Mouse (Mus musculus) left cerebral cortex, adult 8-10 months (tissue): ENCODE measurements at regions not wholly inside any gene's neighbourhood (a gene's known extent, or its start where the extent isn't known, plus 50 kb on each side); places are given as distances from the start of the nearest gene placed in this dataset.

ENCODE experiments used
- DNase-seq, 2 experiments: peaks; one replicate each; pipeline ENCODE4 v3.0.0; 2022; ENCODE audit warnings: low spot score in 2 of 2

GRCm38 (mm10) chr5:53329591-53329990 is 62.7 kb downstream of the Smim20 start:
- no peak for DNase-seq

GRCm38 (mm10) chr5:53336704-53337103 is 69.8 kb downstream of the Smim20 start:
- DNase-seq: no peak

DNA sequence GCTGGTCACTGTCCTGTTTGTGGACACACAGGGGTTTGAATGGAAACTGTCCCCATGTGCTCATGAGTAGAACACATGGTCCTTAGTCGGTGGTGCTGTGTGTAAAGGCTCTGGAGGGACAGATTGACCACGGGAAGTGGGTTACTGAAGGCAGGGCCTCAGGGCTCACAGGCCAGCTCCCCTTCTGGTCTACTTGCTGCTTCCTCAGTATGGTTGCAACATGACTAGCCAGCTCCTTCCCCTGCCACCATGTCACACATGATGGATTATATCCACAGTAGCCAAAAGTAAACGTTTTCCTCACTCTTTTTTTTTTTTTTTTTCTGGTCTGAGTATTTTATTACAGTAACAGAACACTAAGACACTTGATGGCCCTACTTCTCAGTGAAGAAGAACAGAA is 70.9 kb downstream of the Smim20 start:
- DNase-seq: no peak

DNA sequence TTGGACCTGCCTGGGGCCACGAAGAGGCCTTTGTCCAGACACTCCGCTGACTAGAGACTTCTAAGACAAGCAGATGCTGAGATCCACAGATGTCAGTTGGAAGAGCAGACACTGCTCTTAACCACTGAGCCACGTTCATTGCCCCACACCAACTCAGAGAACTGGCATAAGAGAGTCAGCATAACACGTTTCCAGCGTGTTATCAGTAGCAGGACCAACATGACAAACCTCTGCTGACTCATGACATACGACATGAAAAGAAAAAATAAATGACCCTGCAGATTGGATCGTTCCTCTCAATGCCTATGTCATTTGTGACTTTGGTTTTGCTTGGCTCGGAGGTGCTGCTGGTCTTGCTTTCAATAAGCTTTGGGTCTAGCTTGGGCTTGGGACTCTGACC is 78.3 kb downstream of the Smim20 start:
- DNase-seq: no peak

- no peak for DNase-seq
Observed at GRCm38 (mm10) chr5:53346028-53346427, 79.1 kb downstream of the Smim20 start.

DNA sequence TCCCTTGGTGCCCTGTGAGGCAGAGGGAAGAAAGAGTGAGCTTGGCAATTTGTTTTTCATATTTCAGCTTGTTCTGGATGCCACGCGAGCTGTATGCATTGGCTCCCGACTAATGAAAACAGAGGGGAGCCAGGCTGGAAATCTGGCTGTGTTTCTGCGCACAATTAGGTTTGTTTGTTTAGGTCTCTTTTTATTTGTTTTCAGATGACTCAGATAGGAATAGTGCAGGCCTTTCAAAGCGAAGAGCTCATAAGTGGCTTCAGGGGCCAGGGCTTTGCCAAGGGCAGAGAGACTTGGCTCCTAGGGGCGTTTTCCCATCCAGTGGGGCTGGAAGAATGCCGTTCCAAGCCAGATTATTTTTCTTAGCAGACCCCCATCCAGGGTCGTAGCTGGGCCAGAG is 79.9 kb downstream of the Smim20 start:
- DNase-seq: no peak

DNA sequence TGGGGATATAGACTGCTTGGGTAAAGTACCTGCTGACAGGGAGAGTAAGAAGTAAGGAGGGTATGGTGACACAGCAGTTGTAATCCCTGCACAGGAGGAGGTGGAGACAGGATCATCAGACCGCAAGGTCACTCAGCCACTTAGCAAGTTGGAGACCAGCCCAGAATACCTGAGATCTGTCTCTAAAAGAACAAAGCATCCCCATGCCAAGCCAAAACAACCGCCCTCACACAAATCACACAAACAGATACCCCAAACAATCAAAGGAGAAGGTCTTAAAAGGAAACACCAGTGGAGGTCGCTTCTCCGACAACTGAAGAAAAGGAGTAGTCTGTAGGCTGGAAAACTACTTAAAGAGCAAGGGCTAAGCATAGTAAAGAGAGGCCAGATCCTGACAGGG is 86.0 kb downstream of the Smim20 start:
- DNase-seq: no peak

GRCm38 (mm10) chr5:53354296-53354695 is 87.4 kb downstream of the Smim20 start:
- no peak for DNase-seq

- peak; percentile 44 to 77 for DNase-seq
Observed at GRCm38 (mm10) chr5:53355069-53355468, 88.2 kb downstream of the Smim20 start.

GRCm38 (mm10) chr5:53357086-53357608 is 90.3 kb downstream of the Smim20 start:
- DNase-seq: no peak

DNA sequence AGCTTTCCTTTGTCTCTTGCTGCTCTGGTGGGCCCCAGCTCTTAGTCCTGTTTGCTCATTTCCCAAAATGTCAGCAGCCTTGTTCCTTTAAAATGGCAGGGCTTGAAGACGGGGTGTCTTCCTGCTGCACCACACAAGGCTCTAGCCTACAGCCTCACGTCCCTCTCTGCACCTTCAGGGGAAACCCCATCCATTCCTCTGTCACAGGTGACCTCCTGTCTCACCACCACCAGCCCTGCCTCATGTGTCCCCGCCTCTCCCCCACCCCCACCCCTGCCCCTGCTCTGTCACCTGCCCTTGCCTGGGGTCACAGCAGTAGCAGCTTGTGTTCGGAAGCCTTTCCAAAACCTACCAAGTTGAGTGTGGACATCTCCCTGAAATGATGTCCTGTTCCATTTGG is 91.3 kb downstream of the Smim20 start:
- no peak for DNase-seq

DNA sequence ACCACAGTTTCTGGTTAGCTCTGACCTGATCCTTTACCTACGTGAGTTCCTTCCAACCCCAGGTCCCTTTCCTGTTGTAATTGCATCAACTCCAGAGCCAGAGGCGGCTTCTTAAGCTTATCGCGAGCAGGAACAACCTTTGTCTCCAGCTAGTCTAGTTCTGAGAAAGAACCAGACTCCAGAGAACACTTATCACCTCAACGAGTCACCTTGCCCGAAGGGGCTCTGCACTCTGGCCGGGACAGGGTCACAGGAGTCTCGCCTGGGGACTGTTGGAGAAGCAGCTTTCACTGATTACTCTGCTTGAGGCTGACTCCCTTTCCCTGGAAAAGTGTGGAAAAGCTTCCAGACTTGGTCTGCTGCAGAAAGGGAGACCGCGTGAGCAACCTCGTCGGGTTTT is 93.0 kb downstream of the Smim20 start:
- DNase-seq: no peak

GRCm38 (mm10) chr5:53361295-53361694 is 94.4 kb downstream of the Smim20 start:
- no peak for DNase-seq

- DNase-seq: no peak
Observed at GRCm38 (mm10) chr5:53363898-53364297, 97.0 kb downstream of the Smim20 start.

- DNase-seq: peak in 1 of 2 experiments; percentile 44
Observed at GRCm38 (mm10) chr5:53366882-53367561, 98.9 kb upstream of the Rbpj start.

GRCm38 (mm10) chr5:53370272-53370671 is 95.7 kb upstream of the Rbpj start:
- no peak for DNase-seq

DNA sequence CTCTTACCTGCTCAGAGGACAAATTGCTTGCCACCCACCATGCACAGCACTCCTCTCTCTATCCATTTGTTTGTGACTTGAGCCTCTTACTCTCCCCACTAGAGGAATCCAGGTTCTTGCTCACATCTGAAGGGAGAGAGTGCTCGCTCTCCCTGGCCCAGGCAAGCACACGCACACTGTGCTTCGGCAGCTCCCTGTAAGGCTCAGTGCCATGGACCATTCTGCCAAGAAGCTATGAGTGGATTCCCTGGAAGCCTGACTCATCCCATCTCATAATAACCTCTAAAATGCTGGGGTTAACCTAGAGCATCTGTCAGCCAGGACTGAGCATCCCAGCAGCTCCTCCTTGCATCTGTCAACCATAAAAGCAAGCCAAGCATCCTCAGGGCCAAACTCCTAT is 94.3 kb upstream of the Rbpj start:
- peak in 1 of 2 experiments; percentile 38 for DNase-seq

DNA sequence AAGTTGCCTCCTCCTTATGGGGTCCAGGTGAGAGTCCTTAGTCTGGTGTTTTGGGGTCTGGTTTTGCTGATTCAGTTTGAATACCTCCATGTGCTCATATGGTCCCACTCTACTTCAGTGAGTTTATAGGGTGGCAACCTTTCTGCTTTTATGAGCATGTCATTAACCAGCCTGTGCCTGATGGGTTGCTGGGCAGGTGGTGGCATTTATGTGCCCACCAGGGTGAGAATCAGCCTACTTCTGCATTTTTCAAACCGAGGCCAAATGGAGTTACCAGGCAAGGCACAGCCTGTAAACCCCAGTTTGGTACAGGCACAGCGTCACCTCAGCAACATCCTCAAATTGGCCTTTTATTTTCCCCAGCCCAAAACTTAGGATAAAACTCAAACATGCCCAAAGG is 92.6 kb upstream of the Rbpj start:
- no peak for DNase-seq

- no peak for DNase-seq
Observed at GRCm38 (mm10) chr5:53376856-53377255, 89.1 kb upstream of the Rbpj start.

GRCm38 (mm10) chr5:53377698-53378097 is 88.3 kb upstream of the Rbpj start:
- no peak for DNase-seq

DNA sequence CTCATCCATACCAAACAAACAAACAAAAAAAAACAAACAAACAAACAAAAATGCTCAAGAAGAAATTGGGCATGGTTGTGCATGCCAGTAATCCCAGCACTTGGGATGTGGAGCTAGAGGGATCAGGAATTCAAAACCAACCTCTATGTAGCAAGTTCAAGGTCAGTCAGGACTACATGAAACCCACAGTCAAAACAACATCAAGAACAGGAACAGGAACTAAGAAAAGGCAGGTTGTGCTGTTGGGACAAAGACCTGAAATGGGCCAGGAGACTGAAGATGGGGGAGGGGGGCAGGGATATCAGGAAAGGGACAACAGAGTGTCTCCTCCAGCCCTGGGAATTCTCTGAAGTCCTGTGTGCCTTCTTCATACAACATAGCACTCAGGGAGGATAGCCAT is 87.8 kb upstream of the Rbpj start:
- no peak for DNase-seq

- no peak for DNase-seq
Observed at GRCm38 (mm10) chr5:53378599-53378998, 87.4 kb upstream of the Rbpj start.

DNA sequence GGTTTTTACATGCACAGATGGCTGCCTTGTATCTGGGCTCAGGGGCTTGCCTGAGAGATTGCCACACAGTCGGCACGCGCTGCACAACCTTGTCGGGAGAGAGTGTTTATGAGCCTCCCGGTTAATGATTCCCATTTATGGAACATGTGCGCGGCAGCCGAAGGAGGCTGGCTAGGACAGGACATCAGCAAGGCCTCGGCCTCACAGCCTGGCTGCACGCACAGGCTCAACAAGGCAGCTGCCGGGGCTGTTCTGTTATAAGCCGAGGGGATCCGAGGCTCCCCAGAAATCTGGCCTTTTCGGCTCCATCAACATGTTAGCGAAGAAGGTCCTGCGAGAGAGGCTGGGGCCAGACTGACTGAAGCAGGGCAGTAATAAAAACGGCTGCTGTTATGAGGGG is 86.3 kb upstream of the Rbpj start:
- no peak for DNase-seq

GRCm38 (mm10) chr5:53380203-53380602 is 85.7 kb upstream of the Rbpj start:
- no peak for DNase-seq
